Mouse (Mus musculus): Measurements from ENCODE around the gene Wfdc3.
"Not testable (repeated sequence)": the region's sequence is repeated elsewhere in the genome, so short reads cannot be mapped to it uniquely, and the experiment has no call there.

The Wfdc3 gene

GRCm38 (mm10) chr2:164734839-164735238 lies 10.9 kb downstream of the Wfdc3 start:
- no peak for DNase-seq

GRCm38 (mm10) chr2:164733259-164733658 lies 12.5 kb downstream of the Wfdc3 start:
- DNase-seq, result no peak

DNA sequence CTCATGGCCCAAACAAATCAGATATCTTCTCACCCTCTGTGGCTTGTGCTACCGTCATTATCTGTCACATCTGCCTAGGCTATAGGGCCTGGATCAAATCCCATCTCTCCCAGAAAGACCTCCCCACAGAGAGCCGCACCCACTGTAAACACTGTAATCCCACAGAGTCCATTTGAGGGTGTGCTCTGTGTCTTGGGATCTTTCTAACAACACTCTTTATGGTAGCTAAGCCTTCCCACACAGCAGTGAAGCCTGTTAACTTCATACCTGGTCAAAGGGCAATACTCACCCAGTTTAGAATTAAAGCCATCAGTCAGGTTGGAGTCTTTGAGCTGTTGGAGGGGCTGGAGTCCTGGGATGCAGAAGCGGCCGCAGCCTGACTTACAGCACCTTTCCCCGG lies 14.0 kb downstream of the Wfdc3 start:
- DNase-seq, result no peak

GRCm38 (mm10) chr2:164725895-164726619 lies 19.7 kb downstream of the Wfdc3 start:
- DNase-seq, result peak; percentile 73

GRCm38 (mm10) chr2:164723276-164723675 lies 22.5 kb downstream of the Wfdc3 start:
- no peak for DNase-seq

DNA sequence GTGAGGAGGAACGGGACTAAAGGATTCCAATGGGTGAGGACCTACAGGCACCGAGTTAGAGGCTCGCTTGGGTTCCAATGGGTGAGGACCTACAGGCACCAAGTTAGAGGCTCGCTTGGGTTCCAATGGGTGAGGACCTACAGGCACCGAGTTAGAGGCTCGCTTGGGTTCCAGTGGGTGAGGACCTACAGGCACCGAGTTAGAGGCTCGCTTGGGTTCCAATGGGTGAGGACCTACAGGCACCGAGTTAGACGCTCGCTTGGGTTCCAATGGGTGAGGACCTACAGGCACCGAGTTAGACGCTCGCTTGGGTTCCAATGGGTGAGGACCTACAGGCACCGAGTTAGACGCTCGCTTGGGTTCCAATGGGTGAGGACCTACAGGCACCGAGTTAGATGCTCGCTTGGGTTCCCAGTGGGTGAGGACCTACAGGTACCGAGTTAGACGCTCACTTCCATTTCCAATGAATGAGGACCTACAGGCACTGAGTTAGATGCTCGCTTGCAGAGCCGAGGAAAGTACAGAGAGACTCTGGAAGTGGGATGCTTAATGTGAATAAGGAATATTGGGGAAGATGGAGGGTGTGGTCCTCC lies 29.4 kb downstream of the Wfdc3 start:
- not testable (repeated sequence) for DNase-seq

DNA sequence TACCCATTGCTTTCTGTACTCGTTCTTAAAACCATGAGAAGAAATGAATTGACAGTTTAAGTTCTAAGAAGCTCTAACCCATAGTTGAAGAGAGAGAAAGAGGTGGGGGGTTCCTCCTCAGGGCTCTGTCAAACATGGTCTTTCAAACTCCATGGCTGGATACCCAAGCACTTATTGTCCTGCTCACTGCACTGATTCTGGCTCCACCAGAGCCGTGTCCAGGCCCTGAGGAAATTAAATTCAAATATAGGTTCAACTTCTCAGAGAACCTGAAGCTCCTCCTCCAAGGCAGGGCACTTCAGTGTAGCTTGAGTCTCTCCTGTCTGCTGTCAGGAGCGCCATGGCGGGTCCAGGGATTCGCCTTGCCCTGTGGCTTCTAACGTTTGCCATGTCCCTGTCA lies 30.7 kb downstream of the Wfdc3 start, which contains the start of gene Spint5:
Spint5 (plus strand) TSS at position 301 of the 400 bp plus-strand sequence.
- DNase-seq, result no peak

GRCm38 (mm10) chr2:164705991-164706390 lies 39.7 kb downstream of the Wfdc3 start:
- no peak for DNase-seq

- no peak for DNase-seq
These were observed 40.4 kb downstream of the Wfdc3 start for GRCm38 (mm10) chr2:164705328-164705727.

GRCm38 (mm10) chr2:164704235-164704634 lies 41.5 kb downstream of the Wfdc3 start:
- DNase-seq, result no peak

- DNase-seq, result no peak
These were observed 44.0 kb downstream of the Wfdc3 start for GRCm38 (mm10) chr2:164701761-164702160.

DNA sequence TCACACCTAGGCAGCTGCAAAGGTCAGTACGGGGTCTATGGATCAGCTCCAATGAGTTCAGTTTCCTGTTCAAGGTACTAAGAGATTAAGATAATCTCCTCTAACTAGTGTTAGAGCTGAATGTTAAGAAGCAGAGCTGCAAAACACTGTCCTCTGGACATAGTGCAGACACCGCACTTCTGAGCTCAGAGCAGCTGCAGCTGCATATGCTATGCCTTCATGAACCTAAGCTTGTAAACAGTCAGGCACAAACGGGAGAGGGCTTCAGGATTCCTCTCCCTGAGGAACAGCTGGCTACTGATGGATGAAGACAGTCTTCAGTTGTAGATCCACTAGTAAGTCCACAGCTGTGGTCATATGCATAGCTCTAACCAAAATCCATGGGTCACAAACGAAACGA lies 44.8 kb downstream of the Wfdc3 start:
- no peak for DNase-seq

DNA sequence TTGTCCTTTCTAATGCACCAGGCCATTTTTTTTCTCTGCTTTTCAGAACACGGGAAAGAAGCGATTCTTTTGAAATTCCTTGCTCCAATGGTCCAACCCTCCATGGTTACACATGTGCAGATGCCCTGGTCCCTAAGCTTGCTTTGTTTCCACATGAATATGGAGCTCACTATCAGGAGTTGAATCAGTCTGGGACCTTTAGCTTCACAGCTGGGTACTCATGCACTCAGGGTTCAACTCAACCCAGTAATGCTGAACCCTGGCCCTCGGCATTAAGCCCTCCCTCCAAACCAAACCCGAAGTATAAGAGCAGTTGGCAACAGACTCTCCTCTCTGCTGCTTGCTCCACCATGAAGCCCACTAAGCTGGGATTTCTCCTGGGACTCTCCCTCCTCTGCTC lies 47.5 kb downstream of the Wfdc3 start, which contains the start of gene Spint4:
Spint4 (plus strand) TSS at position 301 of the 400 bp plus-strand sequence.
- no peak for DNase-seq

GRCm38 (mm10) chr2:164684807-164685206 lies 60.9 kb downstream of the Wfdc3 start, which contains the start of gene Wfdc13:
TSS of gene Wfdc13 (plus strand) at chr2:164685107.
- no peak for DNase-seq

All from kidney, adult 11 months (tissue).